Mouse (Mus musculus): ENCODE data around the gene Map3k5. TPM values are rescaled to one million over a fixed set of nuclear protein-coding genes. Genes with fewer than 3 reads are reported as not detected.

Map3k5 gene
- total RNA-seq, 2 experiments from 2014 or later: 46.4 to 56.3 TPM

DNA sequence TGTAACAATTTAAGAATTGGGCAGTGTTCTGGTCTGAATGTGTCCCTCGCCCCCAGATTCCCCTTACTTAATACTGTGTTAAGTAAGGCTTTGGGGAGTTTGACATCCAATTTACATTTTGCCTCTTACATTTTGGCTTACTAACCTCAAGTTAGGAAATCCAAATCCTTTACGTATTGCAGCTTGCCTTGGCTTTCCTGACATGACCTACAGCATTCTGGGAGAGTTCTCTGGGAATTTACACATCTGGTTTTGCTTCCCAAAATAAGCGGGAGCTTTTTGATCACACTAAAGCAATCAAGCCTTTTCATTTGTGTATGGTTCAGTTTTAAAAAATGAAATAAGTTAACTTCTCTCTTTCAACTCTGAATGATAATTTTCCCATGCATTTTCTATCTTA is 1.3 kb upstream of the Map3k5 start:
- intact Hi-C loops (cut with DNase I): loop anchor here (5.0 kb wide), 1 partner anchor 189 kb away; no protein-coding TSS in a partner anchor
- no peak for DNase-seq (ENCODE audit: low spot score in 2 of 2)

DNA sequence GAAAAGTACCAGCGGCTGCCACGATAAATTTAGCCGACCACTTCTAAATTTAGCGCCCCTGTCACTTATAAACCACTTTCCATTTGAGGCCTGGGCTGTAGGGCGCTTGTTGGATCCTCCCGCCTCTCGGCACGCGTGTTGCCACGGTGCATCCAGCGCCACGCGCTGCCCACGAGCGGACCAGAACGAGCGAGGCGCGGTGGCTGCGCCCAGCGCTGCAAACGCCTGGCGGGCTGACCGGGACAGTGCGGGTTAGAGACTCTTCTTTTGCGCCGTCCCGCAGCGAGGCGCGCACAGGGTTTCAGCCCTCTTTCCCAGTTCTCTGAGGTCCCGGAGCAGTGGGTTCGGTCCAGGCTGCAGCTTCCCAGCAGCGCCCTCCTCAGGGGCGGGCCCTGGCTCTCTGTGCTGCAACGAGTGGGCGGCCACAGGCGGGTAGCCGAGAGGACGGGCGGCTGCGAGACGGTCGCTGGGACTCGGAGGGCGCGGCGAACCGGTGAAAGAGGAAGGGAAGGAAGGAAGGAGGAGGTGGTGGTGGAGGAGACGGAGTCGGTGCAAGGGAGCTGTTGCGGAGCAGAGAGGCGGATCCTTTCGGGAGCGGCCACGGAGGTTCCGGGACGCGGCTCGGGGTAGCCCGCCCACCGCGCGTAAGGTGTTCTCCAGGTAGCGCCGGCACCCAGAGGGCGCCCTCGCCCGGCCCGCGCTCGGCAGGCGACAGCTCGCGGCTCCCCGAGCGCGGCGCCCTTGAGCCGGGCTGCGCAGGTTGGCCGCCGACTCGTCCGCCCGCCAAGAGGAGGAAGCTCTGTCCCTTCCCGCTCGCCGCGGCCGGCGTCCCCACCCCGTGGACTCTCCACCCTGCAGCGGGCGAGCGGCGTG is 525 bp upstream of the Map3k5 start:
- intact Hi-C loops (cut with DNase I): loop anchor here (2.0 to 5.0 kb wide), 2 partner anchors 139 to 189 kb away; no protein-coding TSS in a partner anchor

DNA sequence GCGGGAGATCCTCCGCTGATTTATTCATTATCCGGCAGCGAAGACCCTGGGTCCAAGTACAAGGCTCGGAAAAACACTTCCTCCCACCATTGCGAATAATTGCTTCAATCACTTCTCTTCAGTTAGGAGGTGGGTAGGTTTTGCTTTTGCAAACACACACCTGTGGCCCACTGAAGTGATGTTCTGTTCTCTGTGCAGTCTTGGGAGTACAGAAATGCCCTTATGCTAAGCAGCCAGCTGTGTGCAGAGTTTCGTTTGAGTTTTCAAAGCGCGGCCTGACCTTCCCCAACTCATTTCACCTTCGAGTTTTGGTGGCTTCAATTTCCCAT is 987 bp downstream of the Map3k5 start:
- DNase-seq (ENCODE audit: low spot score in 2 of 2): peak in 1 of 2 experiments; percentile 22
- intact Hi-C loops (cut with DNase I): loop anchor here (2.0 to 5.0 kb wide), 2 partner anchors 82 to 138 kb away; no protein-coding TSS in a partner anchor

More for the DNA sequence above, 525 bp upstream of the Map3k5 start:
- DNase-seq (ENCODE audit: low spot score in 2 of 2): peak; percentile 81 to 85

DNA sequence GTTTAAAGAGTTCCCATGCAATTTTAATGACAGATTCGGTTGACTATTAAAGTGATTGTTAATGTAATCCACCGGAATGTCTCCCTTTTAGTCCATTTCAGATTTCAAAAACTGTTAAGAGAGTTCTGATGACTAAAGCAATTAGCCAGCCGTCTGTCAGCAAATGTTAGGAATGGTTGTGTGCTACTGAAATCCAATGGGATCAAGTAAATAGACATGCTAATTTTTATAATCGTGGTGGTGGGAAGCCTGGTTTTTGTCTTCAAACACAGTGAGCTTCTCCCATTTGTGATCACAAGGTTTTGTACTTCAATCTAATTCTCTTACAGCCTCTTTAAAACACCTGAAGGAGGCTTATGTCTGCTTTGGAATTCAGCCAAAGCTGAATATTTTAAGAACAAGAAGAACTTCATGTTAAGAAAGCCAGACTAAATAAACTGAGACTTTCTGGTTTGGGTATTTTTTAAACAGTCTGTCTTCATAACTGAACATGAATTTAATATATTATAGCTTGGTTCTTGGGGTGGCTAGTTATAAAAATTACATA is 1.6 kb downstream of the Map3k5 start:
- no peak for DNase-seq (ENCODE audit: low spot score in 2 of 2)
- intact Hi-C loops (cut with DNase I): loop anchor here (2.0 to 5.0 kb wide), 2 partner anchors 81 to 137 kb away; no protein-coding TSS in a partner anchor

DNA sequence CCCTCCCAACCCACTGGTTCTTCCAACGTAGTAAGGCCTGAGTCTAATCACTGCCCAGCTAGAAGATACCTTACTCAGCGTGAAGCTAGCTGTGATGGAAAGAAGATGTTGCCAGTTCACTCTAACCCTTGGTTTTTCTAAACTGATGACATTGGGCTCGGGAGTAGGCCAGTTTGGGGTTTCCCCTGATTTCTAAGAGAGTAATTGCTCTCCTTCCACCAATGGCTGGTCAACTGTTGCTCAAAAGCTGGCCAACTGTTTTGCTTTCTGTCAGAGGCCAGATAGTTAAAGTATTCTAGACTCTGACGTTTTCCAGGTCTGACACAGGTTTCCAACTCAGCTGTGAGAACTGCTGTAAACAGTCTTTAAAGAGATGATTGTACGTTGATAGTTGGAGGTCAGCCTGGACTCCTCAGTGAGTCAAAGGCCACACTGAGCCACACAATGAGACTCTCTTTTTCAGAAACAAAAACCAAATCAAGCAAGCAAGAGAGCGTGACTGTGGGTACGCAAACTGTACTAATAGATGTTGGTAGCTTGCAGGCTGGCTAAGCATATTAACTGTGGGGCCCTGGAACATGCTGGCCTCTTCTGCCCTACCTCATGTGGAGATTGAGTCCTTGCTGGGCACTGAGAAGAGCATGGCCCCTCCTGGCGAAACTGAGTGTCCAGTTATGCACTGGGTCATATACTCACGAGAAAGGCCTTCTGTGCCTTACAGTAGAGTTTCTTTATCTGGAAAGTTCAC is 2.9 kb downstream of the Map3k5 start:
- intact Hi-C loops (cut with DNase I): loop anchor here (5.0 kb wide), 1 partner anchor 80 kb away; no protein-coding TSS in a partner anchor

DNA sequence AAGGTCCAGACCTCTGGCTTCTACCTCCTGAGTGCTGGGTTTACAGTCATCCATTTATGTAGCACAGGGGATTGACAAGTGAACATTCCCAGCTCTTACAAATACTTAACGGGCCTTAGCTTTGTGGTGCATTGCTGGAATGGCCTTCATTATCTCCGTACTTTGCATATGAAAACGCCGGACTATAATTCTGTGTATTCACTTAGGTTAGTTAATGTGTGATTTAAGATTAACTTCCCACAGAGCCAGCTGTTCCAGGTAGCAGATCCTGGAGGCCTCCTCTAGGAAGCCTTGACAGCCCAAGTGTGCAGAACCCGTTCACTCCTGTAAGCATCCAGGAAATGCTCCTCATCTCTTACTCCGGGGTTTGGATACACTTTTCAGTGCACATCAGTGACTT is 4.5 kb downstream of the Map3k5 start:
- no peak for DNase-seq (ENCODE audit: low spot score in 2 of 2)
- intact Hi-C loops (cut with DNase I): loop anchor here (5.0 kb wide), 1 partner anchor 79 kb away; no protein-coding TSS in a partner anchor

More for the DNA sequence above, 2.9 kb downstream of the Map3k5 start:
- no peak for DNase-seq (ENCODE audit: low spot score in 2 of 2)

DNA sequence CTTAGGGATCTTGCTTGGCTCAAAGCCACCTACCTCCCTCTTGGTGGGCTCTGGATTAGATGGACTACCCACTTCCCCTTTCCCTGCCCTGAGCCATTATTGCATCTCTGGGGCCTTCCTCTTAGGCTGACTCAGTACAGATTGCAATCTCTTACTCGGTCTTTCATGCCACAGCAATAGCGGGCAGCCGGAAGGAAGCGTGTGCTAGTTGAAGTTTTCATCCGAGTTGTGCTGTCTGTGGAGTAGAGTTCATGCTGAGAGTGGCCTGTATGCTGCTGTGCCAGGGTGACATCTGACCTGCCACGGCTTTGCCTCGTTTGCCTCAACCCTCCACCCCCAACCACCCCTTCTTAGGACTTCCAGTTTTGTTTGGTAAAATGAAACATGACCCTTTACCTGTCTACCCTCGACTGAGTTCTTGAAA is 5.0 kb downstream of the Map3k5 start:
- DNase-seq (ENCODE audit: low spot score in 2 of 2): peak in 1 of 2 experiments; percentile 23
- intact Hi-C loops (cut with DNase I): loop anchor here (5.0 kb wide), 1 partner anchor 78 kb away; no protein-coding TSS in a partner anchor

- no peak for DNase-seq (ENCODE audit: low spot score in 2 of 2)
- intact Hi-C loops (cut with DNase I): no loop called here
Observed at GRCm38 (mm10) chr10:19940127-19940526, 5.9 kb downstream of the Map3k5 start.

GRCm38 (mm10) chr10:19940626-19941025 is 6.4 kb downstream of the Map3k5 start:
- DNase-seq (ENCODE audit: low spot score in 2 of 2): peak in 1 of 2 experiments; percentile 66
- intact Hi-C loops (cut with DNase I): no loop called here

GRCm38 (mm10) chr10:19941063-19941462 is 6.8 kb downstream of the Map3k5 start:
- intact Hi-C loops (cut with DNase I): no loop called here

DNA sequence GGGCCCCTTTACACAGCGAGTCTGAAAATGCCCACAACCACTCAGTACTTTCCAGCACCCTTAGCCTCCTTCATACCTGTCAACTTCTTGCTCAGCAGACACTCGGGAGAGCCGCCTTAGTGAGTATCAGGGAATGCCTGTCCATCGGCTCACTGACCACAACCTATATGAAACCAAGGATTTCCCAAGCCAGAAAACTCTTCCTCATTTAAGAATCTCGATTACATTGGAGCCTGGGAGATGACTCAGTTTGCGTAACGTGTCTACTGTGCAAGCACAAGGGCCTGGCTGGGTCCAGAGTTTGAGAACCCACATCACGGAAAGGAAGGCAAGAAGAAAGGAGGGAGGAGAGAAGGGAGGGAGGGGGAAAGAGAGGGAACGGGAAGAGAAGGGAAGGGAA is 7.6 kb downstream of the Map3k5 start:
- intact Hi-C loops (cut with DNase I): no loop called here
- no peak for DNase-seq (ENCODE audit: low spot score in 2 of 2)

More at GRCm38 (mm10) chr10:19941063-19941462, 6.8 kb downstream of the Map3k5 start:
- DNase-seq (ENCODE audit: low spot score in 2 of 2): peak; percentile 43 to 83

GRCm38 (mm10) chr10:19942621-19943020 is 8.3 kb downstream of the Map3k5 start:
- intact Hi-C loops (cut with DNase I): no loop called here
- DNase-seq (ENCODE audit: low spot score in 2 of 2): no peak

- intact Hi-C loops (cut with DNase I): no loop called here
- no peak for DNase-seq (ENCODE audit: low spot score in 2 of 2)
Observed at GRCm38 (mm10) chr10:19945651-19946050, 11.4 kb downstream of the Map3k5 start.

DNA sequence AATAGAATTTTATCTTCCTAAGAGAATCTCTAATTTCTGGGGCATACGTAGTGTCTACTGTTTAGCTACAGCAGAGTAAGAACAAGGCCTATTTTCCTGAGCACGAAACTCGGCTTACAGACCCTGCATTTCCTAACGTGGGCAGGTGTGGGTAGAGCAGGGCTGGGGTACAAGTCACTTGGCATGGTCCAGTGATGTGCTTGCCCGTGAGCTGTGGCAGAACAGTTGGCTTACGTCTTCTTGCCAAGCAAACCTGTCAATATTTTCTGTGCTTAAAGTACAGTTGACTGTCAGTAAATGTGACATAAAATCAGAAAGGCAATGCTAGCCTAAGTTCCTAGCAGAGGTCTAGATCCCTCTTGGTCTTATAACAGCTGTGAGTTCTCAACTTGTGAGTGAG is 12.4 kb downstream of the Map3k5 start:
- DNase-seq (ENCODE audit: low spot score in 2 of 2): no peak
- intact Hi-C loops (cut with DNase I): no loop called here

GRCm38 (mm10) chr10:19947441-19947840 is 13.2 kb downstream of the Map3k5 start:
- intact Hi-C loops (cut with DNase I): no loop called here
- DNase-seq (ENCODE audit: low spot score in 2 of 2): no peak

GRCm38 (mm10) chr10:19947901-19948300 is 13.6 kb downstream of the Map3k5 start:
- no peak for DNase-seq (ENCODE audit: low spot score in 2 of 2)
- intact Hi-C loops (cut with DNase I): no loop called here

DNA sequence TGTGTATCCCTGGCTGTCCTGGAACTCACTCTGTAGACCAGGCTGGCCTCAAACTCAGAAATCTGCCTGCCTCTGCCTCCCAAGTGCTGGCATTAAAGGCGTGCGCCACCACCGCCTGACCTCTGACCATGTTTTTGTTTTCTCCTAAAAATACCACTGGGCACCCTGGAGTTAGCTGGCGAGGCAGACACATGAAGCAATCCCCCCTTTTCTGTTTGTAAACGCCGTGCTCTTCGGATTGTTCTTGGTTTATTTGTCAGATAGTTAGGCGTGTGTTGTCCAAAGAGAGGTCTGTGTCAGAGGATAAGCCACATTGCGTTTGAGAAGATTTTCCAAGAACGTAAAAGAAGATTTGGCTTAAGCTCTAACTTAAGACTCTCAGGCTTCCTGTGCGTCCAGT is 14.1 kb downstream of the Map3k5 start:
- intact Hi-C loops (cut with DNase I): no loop called here
- no peak for DNase-seq (ENCODE audit: low spot score in 2 of 2)

GRCm38 (mm10) chr10:19949106-19949505 is 14.8 kb downstream of the Map3k5 start:
- intact Hi-C loops (cut with DNase I): no loop called here
- no peak for DNase-seq (ENCODE audit: low spot score in 2 of 2)

DNA sequence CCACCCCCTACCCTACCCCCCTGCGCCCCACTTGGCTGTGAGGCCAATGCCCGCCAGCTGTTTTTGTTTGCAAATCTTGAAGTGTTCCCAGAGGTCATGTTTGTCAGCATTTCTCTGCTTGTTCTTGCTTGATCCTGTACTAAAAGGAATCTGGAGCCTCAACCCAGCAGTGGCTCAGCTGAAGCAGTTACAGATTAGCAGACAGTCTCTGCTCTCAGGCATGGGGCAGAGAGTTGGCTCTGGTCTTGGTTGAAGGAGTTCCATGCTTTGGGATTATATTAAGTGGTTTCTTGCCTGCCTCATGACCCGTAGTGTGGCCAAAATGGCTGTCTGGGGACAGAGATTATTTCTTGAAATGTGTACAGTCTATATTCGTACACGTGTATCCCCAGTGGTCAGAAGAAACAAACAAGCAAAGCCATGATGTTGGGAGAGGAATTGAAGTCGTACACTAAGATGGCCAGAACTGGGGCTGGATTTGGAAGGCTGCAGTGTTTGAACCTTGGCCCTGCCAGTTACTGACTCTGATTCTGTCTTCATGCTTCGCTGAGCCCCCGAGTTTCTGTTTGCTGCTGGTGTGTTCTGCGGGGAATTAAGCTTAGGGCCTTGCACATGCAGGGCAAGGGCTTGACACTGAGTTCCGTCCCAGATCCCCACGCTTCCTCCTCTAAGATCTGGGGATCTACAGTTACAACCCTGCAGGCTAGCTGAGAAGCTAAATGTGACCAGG is 18.9 kb downstream of the Map3k5 start:
- DNase-seq (ENCODE audit: low spot score in 2 of 2): no peak
- intact Hi-C loops (cut with DNase I): no loop called here

Data from left cerebral cortex, postnatal 25 days (tissue).